Mouse (Mus musculus) testis, adult 2 months (tissue): ENCODE results near the gene Ccdc103.

Experiments
- CTCF ChIP-seq: fragments of 200-500 bp; IDR thresholded peaks from 2 replicates; pipeline ENCODE4 v1.5.1; 2012; ENCODE audit warnings: low read depth, mild to moderate bottlenecking, inconsistent platforms, low read length, moderate library complexity; ENCODE audit not compliant: control insufficient read depth, insufficient read depth, insufficient replicate concordance
- POLR2A ChIP-seq: fragments of 200-500 bp; IDR thresholded peaks from 2 replicates; pipeline ENCODE4 v1.6.1; 2012; ENCODE audit warnings: low read depth, mild to moderate bottlenecking, inconsistent platforms, low read length, moderate library complexity; ENCODE audit not compliant: control insufficient read depth

DNA sequence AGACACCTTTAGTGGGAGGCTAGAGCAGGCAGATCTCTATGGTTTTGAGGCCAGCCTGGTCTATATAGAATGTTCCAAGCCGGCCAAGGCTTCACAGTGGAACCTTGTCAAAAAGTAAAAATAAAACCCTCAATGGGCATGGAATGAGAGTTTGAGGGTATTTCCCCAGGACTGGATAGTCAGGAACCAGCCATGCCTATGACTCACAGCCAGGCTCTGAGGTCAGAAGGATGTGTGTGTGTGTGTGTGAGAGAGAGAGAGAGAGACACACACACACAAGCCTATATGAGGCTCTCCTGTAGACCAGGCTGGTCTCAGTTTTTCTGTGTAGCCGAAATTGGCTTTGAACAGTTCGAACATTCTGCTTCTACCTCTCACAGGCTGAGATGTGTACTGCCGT lies 13.7 kb downstream of the Ccdc103 start:
- TF ChIP-seq CTCF (no peak), POLR2A (no peak)
